Mouse (Mus musculus) heart, embryonic 11.5 days (tissue): ENCODE data around the gene Rubcnl. TPM values are rescaled to one million over a fixed set of nuclear protein-coding genes. Genes with fewer than 3 reads are reported as not detected.

Experiments
- ATAC-seq: fragments of 200-750 bp; cut with Nextera tagmentation; replicated peaks from 2 replicates; pipeline ENCODE4 v1.8.0; 2017; ENCODE audit warnings: moderate library complexity; ENCODE audit not compliant: insufficient number of reproducible peaks, low FRiP score, low TSS enrichment
- H3K27ac ChIP-seq: fragments of 300-500 bp; sonication (generic); 2 replicates; pipeline ENCODE4 v1.5.1; 2014; ENCODE audit warnings: mild to moderate bottlenecking, low read depth, low read length
- H3K27me3 ChIP-seq: fragments of 300-500 bp; sonication (generic); 2 replicates; pipeline ENCODE4 v1.6.1; 2014; ENCODE audit warnings: mild to moderate bottlenecking, low read length, mixed read lengths; ENCODE audit not compliant: control insufficient read depth, insufficient read depth
- H3K36me3 ChIP-seq: fragments of 300-500 bp; sonication (generic); 2 replicates; pipeline ENCODE4 v1.6.1; 2014; ENCODE audit warnings: mild to moderate bottlenecking, low read length, moderate library complexity, mixed read lengths; ENCODE audit not compliant: control insufficient read depth, insufficient read depth
- H3K4me1 ChIP-seq: fragments of 300-500 bp; sonication (generic); 2 replicates; pipeline ENCODE4 v1.6.1; 2014; ENCODE audit warnings: low read length; ENCODE audit not compliant: control insufficient read depth, insufficient read depth
- H3K4me2 ChIP-seq: fragments of 300-500 bp; sonication (generic); 2 replicates; pipeline ENCODE4 v1.6.1; 2014; ENCODE audit warnings: mild to moderate bottlenecking, moderate library complexity
- H3K4me3 ChIP-seq: fragments of 300-500 bp; sonication (generic); 2 replicates; pipeline ENCODE4 v1.5.1; 2014; ENCODE audit warnings: low read depth, low read length
- H3K9ac ChIP-seq: fragments of 300-500 bp; sonication (generic); 2 replicates; pipeline ENCODE4 v1.6.1; 2014; ENCODE audit warnings: mild to moderate bottlenecking, low read depth, low read length, moderate library complexity
- H3K9me3 ChIP-seq: fragments of 300-500 bp; sonication (generic); replicated peaks from 2 replicates; pipeline ENCODE4 v1.6.1; 2016; ENCODE audit warnings: low read length; ENCODE audit not compliant: control insufficient read depth
- WGBS: fragments of 180-500 bp; shearing (Covaris S2); extraction: QIAGEN DNeasy Blood & Tissue Kit; methylation state at CpG from one replicate; pipeline ENCODE4 v1.1.7; 2014; ENCODE audit not compliant: insufficient replicate concordance; 5-methylcytosine and 5-hydroxymethylcytosine counted together
- polyA plus RNA-seq: library from polyadenylated mRNA; unstranded; fragments of >200 nt; fragmentation: Nextera tagmentation; extraction: Ambion mirVana; gene quantifications from 2 replicates; pipeline ENCODE4 v1.2.1, GENCODE M21; 2014

Gene Rubcnl
- polyA plus RNA-seq, result 1.1 and 1.2 TPM in 2 replicates

DNA sequence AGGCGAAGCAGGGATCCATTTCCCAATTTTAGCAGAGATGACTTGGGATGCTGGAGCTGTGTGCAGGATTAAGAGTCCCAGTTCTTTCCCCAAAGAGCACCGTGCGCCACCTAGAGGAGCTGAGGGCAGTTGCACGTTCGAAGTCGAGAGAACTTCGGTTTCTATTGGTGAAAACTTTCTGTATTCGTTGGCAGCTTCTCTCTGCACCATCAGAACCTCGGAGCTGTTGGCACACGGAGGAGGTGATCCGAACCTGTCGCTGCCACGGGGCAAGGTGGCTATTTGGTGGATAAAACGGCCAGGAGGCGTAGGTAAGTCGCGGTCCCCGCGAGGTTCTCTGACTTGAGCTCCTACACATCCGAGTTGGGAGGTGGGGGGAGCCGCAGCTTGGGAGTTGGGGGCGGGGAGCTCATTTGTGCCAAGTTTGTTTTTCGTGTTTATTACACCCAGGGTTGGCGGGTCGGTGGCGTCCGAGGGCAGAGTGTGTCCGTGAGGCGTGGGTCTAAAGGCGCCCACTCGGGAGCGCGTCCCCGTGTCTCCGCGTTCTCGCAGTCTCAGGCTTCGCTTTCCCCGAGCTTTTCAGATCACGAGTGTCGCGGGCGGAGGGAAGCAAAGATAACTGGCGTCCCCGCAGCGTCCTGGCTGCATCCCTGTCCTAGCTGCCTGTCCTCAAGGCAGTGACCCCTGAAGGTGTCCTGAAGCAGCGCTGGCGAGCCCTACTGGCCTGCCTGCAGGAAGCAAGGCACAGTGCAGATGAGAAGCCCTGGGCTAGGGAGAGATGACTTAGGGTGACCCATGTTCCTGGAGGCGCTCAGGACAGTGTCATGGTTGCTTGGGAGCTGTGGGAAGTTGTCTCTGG lies at the start of gene Rubcnl:
Rubcnl (plus strand) TSS at position 172 of the 859 bp plus-strand sequence.
- WGBS, result 3% methylated on average over 49 of the region's 49 CpGs
- H3K27ac ChIP-seq, result no peak within 1 kb of the TSS
- H3K9ac ChIP-seq, result peak within 1 kb of the TSS; percentile 69
- peak within 1 kb of the TSS; percentile 64 for H3K4me3 ChIP-seq
- peaks cover 21% of the 10 kb centered on the region; the same call in 1 of the 2 replicates for H3K4me1 ChIP-seq
- no peaks in the 10 kb centered on the region for H3K27me3 ChIP-seq
- no peaks in the 10 kb centered on the region for H3K36me3 ChIP-seq
- H3K4me2 ChIP-seq, result peak within 1 kb of the TSS; percentile 97
- no peaks in the 10 kb centered on the region for H3K9me3 ChIP-seq
- ATAC-seq, result peak; percentile 68; the same call in 1 of the 2 replicates

DNA sequence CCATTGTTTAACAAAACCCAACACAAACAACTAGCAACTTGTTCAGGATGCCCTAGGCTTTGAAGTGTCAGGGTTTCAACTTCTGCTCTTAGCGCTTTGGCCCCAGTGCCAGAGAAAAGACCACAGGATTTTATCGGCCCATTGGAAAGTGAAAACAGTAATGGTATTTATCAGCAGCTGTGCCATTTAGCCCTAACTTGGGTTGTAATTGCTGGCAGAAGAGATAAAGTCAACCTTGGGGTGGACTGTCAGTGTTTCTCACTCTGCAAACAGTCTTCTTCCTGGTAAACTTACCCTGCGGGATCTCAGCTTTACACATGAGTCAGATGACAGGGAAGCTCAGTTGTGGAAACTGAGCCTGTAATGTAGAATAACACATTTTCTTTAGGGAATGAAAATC lies 43.6 kb upstream of the Rubcnl start:
- H3K27me3 ChIP-seq, result no peaks in the 10 kb centered on the region
- H3K4me1 ChIP-seq, result peaks cover 9% of the 10 kb centered on the region
- H3K4me2 ChIP-seq, result no peak overlapping the region
- no peak overlapping the region for H3K9ac ChIP-seq
- H3K27ac ChIP-seq, result no peak overlapping the region
- WGBS, result 13% methylated on average over 3 of the region's 3 CpGs
- H3K4me3 ChIP-seq, result no peak overlapping the region
- H3K36me3 ChIP-seq, result no peaks in the 10 kb centered on the region
- H3K9me3 ChIP-seq, result no peaks in the 10 kb centered on the region
- no peak for ATAC-seq

GRCm38 (mm10) chr14:74972687-74973086 lies 43.1 kb upstream of the Rubcnl start:
- 67% methylated on average over 5 of the region's 5 CpGs for WGBS
- ATAC-seq, result no peak

DNA sequence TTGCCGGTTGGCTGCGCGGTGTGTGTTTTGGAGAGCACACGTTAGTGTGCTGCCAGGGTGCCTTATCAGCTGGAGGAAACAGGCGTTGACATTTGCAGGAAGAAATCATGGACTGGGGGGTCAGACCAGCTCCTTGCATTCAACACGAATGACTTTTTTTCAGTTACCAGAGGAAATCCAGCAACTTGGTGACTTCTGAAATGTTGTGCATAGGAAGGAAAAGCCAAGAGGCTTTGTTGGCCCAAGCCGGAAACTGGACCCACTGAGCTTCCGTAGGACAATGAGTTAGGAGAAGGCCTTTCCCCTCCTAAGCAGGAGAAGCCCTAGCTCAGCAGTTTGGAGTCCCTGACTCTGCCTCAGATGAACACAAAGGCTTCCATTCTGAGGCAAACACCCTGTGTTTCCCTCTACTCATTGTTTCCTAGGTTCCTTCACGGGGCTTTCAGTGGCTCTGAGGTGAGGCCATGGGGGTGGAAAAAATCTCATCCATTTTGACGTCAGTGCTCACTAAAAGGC lies 41.6 kb upstream of the Rubcnl start:
- peak overlapping the region; percentile 60 for H3K27ac ChIP-seq
- H3K36me3 ChIP-seq, result no peaks in the 10 kb centered on the region
- no peak for ATAC-seq
- no peaks in the 10 kb centered on the region for H3K27me3 ChIP-seq
- H3K4me2 ChIP-seq, result no peak overlapping the region
- no peaks in the 10 kb centered on the region for H3K9me3 ChIP-seq
- peaks cover 9% of the 10 kb centered on the region for H3K4me1 ChIP-seq
- H3K9ac ChIP-seq, result no peak overlapping the region
- WGBS, result 36% methylated on average over 10 of the region's 10 CpGs
- no peak overlapping the region for H3K4me3 ChIP-seq

More at GRCm38 (mm10) chr14:74972687-74973086, 43.1 kb upstream of the Rubcnl start:
- Histone ChIP-seq H3K4me2 (no peak overlapping the region), H3K9me3 (no peaks in the 10 kb centered on the region), H3K9ac (no peak overlapping the region), H3K27me3 (no peaks in the 10 kb centered on the region), H3K4me3 (no peak overlapping the region), H3K4me1 (peaks cover 9% of the 10 kb centered on the region), H3K27ac (no peak overlapping the region), H3K36me3 (no peaks in the 10 kb centered on the region)

DNA sequence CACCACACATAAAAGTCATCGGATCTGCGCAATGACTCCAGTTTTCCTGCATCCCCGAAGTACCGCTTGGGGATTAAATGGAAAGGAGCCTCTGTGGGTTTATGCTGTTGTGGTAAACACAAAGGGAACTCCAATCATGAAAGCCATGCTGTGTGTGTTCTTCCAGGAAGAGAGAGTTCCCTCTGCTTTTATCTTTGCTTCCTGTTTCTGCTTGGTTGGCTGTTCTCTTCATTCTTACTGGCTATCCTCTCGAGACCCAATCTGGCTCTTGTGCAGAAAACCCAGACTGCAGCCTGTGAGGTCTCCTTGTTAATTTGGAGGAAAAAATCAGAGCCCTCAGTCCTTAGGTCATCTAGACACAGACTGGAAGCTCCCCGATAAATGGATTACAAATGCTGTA lies 38.9 kb upstream of the Rubcnl start:
- no peak for ATAC-seq
- H3K9me3 ChIP-seq, result no peaks in the 10 kb centered on the region
- H3K4me3 ChIP-seq, result no peak overlapping the region
- no peak overlapping the region for H3K4me2 ChIP-seq
- no peaks in the 10 kb centered on the region for H3K36me3 ChIP-seq
- 66% methylated on average over 6 of the region's 6 CpGs for WGBS
- H3K27me3 ChIP-seq, result no peaks in the 10 kb centered on the region
- no peak overlapping the region for H3K9ac ChIP-seq
- H3K27ac ChIP-seq, result no peak overlapping the region
- peaks cover 9% of the 10 kb centered on the region for H3K4me1 ChIP-seq

DNA sequence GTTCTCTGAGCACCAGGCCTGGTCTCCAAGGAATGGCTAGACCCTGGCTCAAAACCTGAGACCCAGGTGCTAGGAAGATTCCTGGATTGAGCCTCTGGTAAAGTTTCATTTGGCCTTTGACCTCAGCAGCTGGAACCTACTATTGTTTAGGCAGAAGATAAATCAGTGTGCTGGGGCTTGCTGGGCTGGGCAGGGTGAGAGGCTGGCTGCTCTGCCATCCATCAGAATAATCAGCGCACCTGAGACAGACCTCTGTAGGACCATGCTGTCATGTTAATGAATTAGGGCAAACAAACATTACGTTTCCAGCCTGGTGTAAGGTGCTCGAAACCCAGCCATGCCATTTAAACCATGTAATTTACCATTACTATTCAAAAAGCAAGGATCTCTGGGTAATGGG lies 34.8 kb upstream of the Rubcnl start:
- no peak overlapping the region for H3K4me2 ChIP-seq
- 64% methylated on average over 3 of the region's 3 CpGs for WGBS

GRCm38 (mm10) chr14:74983079-74983478 lies 32.7 kb upstream of the Rubcnl start:
- Histone ChIP-seq H3K9me3 (no peaks in the 10 kb centered on the region), H3K4me2 (no peak overlapping the region), H3K27me3 (no peaks in the 10 kb centered on the region), H3K36me3 (no peaks in the 10 kb centered on the region), H3K9ac (no peak overlapping the region), H3K27ac (no peak overlapping the region), H3K4me3 (no peak overlapping the region), H3K4me1 (no peaks in the 10 kb centered on the region)
- no peak for ATAC-seq
- 60% methylated on average over 5 of the region's 5 CpGs for WGBS

More for the DNA sequence above, 34.8 kb upstream of the Rubcnl start:
- no peak for ATAC-seq
- Histone ChIP-seq H3K27me3 (no peaks in the 10 kb centered on the region), H3K4me1 (no peaks in the 10 kb centered on the region), H3K9ac (no peak overlapping the region), H3K4me3 (no peak overlapping the region), H3K27ac (no peak overlapping the region), H3K36me3 (no peaks in the 10 kb centered on the region), H3K9me3 (no peaks in the 10 kb centered on the region)

- Histone ChIP-seq H3K27me3 (no peaks in the 10 kb centered on the region), H3K9me3 (no peaks in the 10 kb centered on the region), H3K27ac (no peak overlapping the region), H3K4me3 (no peak overlapping the region), H3K4me2 (no peak overlapping the region), H3K36me3 (no peaks in the 10 kb centered on the region), H3K4me1 (no peaks in the 10 kb centered on the region), H3K9ac (no peak overlapping the region)
- ATAC-seq, result no peak
- WGBS, result 75% methylated on average over 7 of the region's 7 CpGs
These were observed 30.9 kb upstream of the Rubcnl start for GRCm38 (mm10) chr14:74984817-74985391.
